Mouse (Mus musculus): Measurements from ENCODE around the gene 5730596B20Rik.

The 5730596B20Rik gene

DNA sequence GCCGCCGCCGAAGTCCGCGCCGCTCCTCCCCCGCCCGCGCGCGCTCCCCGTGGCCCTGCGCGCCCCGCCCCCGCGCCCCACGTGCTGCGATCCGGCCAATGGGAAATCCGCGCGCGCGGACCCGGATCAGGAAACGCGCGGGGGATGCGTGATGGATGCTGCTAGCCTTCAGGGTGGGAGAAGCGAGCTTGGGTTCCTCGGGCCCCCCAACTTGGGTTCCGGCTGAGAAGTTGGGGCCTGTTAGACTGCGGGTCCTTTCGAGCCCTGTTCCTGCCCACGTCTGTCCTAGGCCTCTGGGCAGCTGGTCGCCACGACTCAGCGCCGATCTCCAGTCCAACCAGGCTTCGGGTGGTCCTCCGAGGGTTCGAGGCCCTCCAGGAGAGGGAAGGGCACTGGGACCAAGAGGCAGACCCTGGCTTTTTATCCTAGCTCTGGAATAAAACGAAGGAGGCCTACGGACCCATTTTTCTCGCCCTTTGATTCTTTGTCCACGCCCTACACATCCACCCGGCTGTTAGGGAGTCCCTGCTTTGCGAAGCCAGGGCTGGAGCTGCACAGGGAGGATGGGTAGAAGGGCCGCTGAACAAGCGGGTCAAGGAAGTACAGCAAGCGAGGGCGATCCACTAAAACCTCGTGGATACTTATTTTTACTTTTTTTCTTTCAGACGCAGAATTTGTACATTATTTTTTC, 14.7 kb downstream of the 5730596B20Rik start:
- peak; percentile 67 for DNase-seq (ENCODE audit: extremely low read depth, insufficient read length, low spot score)

GRCm38 (mm10) chr6:52194690-52195089, 17.4 kb downstream of the 5730596B20Rik start:
- DNase-seq (ENCODE audit: extremely low read depth, insufficient read length, low spot score), result no peak

- no peak for DNase-seq (ENCODE audit: extremely low read depth, insufficient read length, low spot score)
Observed at GRCm38 (mm10) chr6:52196811-52197210, 19.5 kb downstream of the 5730596B20Rik start.

- DNase-seq (ENCODE audit: extremely low read depth, insufficient read length, low spot score), result no peak
Observed at GRCm38 (mm10) chr6:52197271-52197670, 20.0 kb downstream of the 5730596B20Rik start.

GRCm38 (mm10) chr6:52200073-52200750, 22.9 kb downstream of the 5730596B20Rik start:
- no peak for DNase-seq (ENCODE audit: extremely low read depth, insufficient read length, low spot score)

GRCm38 (mm10) chr6:52200751-52201250, 23.5 kb downstream of the 5730596B20Rik start:
- no peak for DNase-seq (ENCODE audit: extremely low read depth, insufficient read length, low spot score)

GRCm38 (mm10) chr6:52201269-52201668, 24.0 kb downstream of the 5730596B20Rik start:
- no peak for DNase-seq (ENCODE audit: extremely low read depth, insufficient read length, low spot score)

- DNase-seq (ENCODE audit: extremely low read depth, insufficient read length, low spot score), result no peak
Observed at GRCm38 (mm10) chr6:52202362-52203120, 25.2 kb downstream of the 5730596B20Rik start.

DNA sequence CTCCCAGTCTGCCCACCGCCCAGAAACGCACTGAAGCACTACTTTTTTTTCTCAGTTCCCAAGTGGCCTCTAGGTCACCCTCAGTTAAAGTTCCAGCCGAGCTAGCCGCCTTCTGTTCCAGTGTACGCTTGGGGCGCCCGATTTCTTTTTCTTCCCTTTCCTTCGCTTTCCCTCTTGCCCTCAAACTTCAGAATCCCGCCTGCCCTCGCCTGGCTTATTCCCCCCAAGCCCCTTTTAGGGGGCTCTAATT, 25.7 kb downstream of the 5730596B20Rik start:
- no peak for DNase-seq (ENCODE audit: extremely low read depth, insufficient read length, low spot score)

GRCm38 (mm10) chr6:52203371-52204049, 26.2 kb downstream of the 5730596B20Rik start:
- no peak for DNase-seq (ENCODE audit: extremely low read depth, insufficient read length, low spot score)

GRCm38 (mm10) chr6:52204050-52204752, 26.9 kb downstream of the 5730596B20Rik start, which contains the start of gene Hoxa5:
Gene Hoxa5, minus strand, starts transcription at chr6:52204587.
- no peak for DNase-seq (ENCODE audit: extremely low read depth, insufficient read length, low spot score)

DNA sequence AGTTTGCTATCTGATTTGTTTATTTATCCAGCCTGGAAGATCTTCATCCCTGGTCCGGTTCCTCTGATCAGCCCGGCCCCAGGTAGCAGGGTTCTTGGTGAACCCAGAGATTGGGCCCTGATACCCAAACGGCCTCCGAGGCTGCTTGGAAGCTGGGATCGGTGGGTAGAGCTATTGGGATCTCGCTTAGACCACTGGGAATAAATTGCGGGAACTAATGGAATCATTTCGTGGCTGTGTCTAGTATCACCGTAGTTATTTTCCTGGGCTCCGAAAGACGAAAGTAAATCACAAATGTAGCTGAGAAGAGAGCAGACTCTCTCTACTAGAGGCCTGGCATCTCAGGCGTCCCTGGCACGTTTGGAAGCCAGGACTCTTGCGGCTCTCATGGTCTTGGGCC, 27.9 kb downstream of the 5730596B20Rik start:
- DNase-seq (ENCODE audit: extremely low read depth, insufficient read length, low spot score), result no peak

GRCm38 (mm10) chr6:52205638-52206621, 28.6 kb downstream of the 5730596B20Rik start:
- DNase-seq (ENCODE audit: extremely low read depth, insufficient read length, low spot score), result no peak

- no peak for DNase-seq (ENCODE audit: extremely low read depth, insufficient read length, low spot score)
Observed at GRCm38 (mm10) chr6:52206882-52207683, 29.8 kb downstream of the 5730596B20Rik start.

DNA sequence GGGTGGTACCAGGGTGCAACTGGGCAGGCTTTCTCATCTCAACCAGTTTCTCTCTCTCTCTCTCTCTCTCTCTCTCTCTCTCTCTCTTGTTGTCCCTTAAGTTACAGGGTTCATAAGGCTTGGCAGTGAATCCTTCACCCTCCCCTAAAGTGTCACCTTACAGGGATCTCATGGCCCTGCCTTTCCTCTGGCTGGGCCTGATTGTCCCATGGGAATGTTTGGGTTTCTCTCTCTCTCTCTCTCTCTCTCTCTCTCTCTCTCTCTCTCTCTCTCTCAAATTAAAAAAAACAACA, 30.3 kb downstream of the 5730596B20Rik start:
- no peak for DNase-seq (ENCODE audit: extremely low read depth, insufficient read length, low spot score)

DNA sequence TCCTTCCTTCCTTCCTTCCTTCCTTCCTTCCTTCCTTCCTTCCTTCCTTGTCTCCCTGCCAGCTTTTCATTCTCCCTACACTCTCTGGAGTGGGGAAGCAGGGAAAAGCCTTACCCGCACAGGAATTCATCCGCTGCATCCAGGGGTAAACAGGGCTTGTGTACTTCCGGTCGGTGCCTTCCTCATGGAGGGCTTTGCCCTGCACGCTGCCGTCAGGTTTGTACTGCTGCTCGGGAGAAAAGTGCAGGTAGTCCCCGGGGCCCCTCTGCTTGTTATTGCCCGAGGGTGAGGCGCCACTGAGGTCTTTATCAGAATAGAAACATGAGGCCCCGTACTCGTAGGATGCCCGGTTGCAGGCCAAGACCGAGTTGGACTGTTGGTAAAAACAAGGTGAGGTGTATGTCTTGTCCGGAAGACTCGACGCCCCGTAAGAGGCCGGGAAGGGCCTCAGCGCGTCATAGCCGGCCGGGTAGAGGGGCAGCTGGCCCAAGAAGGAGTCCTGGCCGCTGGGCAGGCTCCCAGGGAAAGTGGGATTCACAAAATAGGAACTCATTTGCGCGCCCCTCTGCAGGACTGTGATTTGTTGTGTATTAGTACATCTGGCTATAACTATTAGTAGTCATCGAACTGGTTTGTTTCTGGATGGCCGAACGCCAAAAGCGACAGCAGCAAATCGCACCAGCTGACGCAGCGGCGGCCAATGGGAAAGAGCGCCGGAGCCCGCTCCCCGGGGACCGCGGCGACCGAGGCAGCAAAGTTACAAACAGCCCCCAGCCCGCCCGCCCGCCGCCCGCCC, 31.0 kb downstream of the 5730596B20Rik start, which contains the start of gene Hoxa6:
TSS of gene Hoxa6 (minus strand) at position 651 of the 796 bp plus-strand sequence.
- peak; percentile 71 for DNase-seq (ENCODE audit: extremely low read depth, insufficient read length, low spot score)

DNA sequence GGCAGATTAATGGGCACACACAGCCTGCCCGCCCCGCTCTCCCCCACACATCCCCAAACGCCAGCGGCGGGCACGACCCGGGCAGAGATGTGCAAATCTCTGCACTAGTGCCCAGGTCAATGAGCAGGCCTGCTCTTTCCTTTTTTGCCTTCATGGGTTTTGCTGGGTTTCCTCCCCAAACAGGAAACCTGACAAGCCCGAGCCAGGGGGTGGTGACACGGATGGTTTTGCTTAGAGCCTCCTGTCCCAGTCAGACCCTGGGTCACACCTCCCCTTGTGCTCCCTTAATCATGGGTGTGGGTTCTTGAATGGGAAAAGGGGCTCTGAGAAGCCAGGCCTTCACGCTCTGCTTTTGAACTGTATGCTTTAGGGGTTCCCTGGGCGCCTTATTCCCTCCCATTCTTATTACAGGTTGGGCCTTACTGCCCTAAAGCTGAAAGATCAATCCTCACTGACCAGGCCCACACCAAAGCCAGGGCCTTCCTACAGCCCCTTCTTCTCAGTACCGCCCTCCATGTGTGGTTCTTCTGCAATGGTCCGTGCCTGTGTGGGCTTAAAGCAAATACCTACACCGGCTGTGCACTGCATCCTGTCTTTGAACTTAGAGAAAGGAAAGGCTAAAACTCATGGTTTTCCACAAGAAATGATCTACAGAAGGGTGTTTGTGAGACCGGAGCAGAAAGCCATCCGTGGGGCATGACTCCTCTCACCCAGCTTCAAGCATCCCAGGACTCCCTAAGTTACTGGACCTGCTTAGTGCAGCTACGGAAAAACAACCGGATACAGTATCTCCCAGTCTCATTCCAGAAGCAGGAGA, 31.8 kb downstream of the 5730596B20Rik start:
- DNase-seq (ENCODE audit: extremely low read depth, insufficient read length, low spot score), result no peak

All from 3134 (cell line).